Mouse (Mus musculus) cortical plate, adult 2 months (tissue): ENCODE data around the gene Myoc. TPM values are rescaled to one million over a fixed set of nuclear protein-coding genes. Genes with fewer than 3 reads are reported as not detected.
"Not testable (repeated sequence)": the region's sequence is repeated elsewhere in the genome, so short reads cannot be mapped to it uniquely, and the experiment has no call there.

Experiments
- H3K27ac ChIP-seq: fragments of 200-500 bp; 2 replicates; pipeline ENCODE4 v1.5.1; 2012; ENCODE audit warnings: low read length, control low read depth, inconsistent platforms; ENCODE audit not compliant: insufficient read depth
- H3K4me1 ChIP-seq: fragments of 200-500 bp; 2 replicates; pipeline ENCODE4 v1.6.1; 2011; ENCODE audit warnings: low read length; ENCODE audit not compliant: control insufficient read depth, insufficient read depth
- H3K4me3 ChIP-seq: fragments of 200-500 bp; 2 replicates; pipeline ENCODE4 v1.5.1; 2011; ENCODE audit warnings: mild to moderate bottlenecking, low read length, control low read depth; ENCODE audit not compliant: insufficient read depth
- CTCF ChIP-seq: fragments of 200-500 bp; IDR thresholded peaks from 2 replicates; pipeline ENCODE4 v1.5.1; 2011; ENCODE audit warnings: mild to moderate bottlenecking, control low read depth, low read length; ENCODE audit not compliant: insufficient read depth; ENCODE audit errors: extremely low read depth
- POLR2A ChIP-seq: fragments of 200-500 bp; IDR thresholded peaks from 2 replicates; pipeline ENCODE4 v1.6.1; 2011; ENCODE audit warnings: mild to moderate bottlenecking, low read length, control low read depth; ENCODE audit not compliant: insufficient read depth; ENCODE audit errors: extremely low read depth
- polyA plus RNA-seq: library from polyadenylated mRNA; depleted of rRNA; stranded (reverse); fragments of >200 nt; gene quantifications from 2 replicates; pipeline ENCODE4 v1.2.3, GENCODE M21; 2012

Gene Myoc
- polyA plus RNA-seq, 1 experiment, result 21.2 TPM

- no peak for TF ChIP-seq POLR2A
- TF ChIP-seq CTCF, result no peak
- Histone ChIP-seq H3K27ac (no peak overlapping the region), H3K4me1 (no peaks in the 10 kb centered on the region), H3K4me3 (no peak overlapping the region)
These were observed 23.4 kb upstream of the Myoc start for GRCm38 (mm10) chr1:162615511-162615910.

DNA sequence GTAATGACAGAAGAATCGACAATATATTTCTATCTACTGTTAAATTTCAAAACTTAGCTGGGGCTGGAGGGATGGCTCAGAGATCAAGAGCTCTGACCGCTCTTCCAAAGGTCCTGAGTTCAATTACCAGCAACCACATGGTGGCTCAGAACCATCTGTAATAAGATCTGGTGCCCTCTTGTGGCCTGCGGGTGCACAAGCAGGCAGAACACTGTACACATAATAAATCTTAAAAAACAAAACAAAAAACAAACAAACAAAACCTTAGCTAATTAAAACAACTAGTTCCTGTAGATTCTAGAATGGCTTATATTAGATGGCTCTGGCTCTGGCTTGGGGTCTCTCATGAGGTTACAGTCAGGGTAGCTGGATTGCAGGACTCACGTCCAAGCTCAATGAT is 18.5 kb upstream of the Myoc start:
- no peak for TF ChIP-seq POLR2A
- TF ChIP-seq CTCF, result peak; percentile 19; the same call in 1 of the 2 replicates
- Histone ChIP-seq H3K4me3 (no peak overlapping the region), H3K4me1 (no peaks in the 10 kb centered on the region), H3K27ac (no peak overlapping the region)

DNA sequence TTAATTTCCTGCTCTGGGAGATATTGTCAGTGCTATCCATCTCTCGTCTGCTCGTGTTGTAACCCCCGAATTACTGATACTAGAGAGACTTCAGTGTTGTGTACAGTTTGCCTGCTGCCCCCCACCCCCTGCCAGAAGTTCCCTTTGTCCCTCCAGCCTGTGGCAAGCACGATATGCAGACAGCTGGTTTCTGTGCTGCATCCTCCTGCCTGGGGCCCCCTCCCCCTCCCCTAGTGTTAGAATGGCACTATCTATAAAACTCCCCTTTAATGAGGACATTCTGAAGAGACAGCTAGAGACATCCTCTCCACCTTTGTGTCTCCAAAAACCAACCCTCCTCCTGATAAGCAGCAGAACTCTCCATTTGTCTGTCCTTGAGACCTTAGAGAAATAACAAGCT is 15.1 kb upstream of the Myoc start:
- H3K4me1 ChIP-seq, result no peaks in the 10 kb centered on the region
- H3K4me3 ChIP-seq, result no peak overlapping the region
- TF ChIP-seq POLR2A (no peak), CTCF (no peak)
- H3K27ac ChIP-seq, result no peak overlapping the region

- no peaks in the 10 kb centered on the region for H3K4me1 ChIP-seq
- no peak for TF ChIP-seq CTCF
- no peak for TF ChIP-seq POLR2A
These were observed 13.7 kb upstream of the Myoc start for GRCm38 (mm10) chr1:162625229-162625628.

DNA sequence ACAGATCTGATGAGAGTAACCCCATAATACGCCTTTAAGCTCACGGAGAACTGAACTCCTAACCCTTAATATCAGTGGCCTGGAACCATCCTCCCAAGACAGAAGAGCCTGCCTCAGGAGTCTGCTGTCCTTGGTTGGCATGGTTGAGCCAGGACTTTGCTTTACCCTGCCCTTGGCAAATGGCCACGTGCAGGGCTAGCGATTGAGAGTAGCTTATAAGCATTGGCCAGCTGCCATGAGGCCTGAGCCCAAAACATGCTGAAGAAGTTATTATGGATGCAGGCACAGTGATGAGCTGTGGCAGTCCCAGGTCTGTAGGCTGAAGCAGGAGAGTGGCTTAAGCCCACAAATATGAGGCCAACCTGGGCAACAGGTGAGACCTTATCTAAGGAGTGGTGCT is 11.1 kb upstream of the Myoc start:
- not testable (repeated sequence) for H3K4me1 ChIP-seq, H3K4me3 ChIP-seq, H3K27ac ChIP-seq

More at GRCm38 (mm10) chr1:162625229-162625628, 13.7 kb upstream of the Myoc start:
- no peak overlapping the region for H3K27ac ChIP-seq
- no peak overlapping the region for H3K4me3 ChIP-seq

- not testable (repeated sequence) for H3K4me3 ChIP-seq, H3K27ac ChIP-seq, H3K4me1 ChIP-seq
These were observed 10.6 kb upstream of the Myoc start for GRCm38 (mm10) chr1:162628326-162628725.

DNA sequence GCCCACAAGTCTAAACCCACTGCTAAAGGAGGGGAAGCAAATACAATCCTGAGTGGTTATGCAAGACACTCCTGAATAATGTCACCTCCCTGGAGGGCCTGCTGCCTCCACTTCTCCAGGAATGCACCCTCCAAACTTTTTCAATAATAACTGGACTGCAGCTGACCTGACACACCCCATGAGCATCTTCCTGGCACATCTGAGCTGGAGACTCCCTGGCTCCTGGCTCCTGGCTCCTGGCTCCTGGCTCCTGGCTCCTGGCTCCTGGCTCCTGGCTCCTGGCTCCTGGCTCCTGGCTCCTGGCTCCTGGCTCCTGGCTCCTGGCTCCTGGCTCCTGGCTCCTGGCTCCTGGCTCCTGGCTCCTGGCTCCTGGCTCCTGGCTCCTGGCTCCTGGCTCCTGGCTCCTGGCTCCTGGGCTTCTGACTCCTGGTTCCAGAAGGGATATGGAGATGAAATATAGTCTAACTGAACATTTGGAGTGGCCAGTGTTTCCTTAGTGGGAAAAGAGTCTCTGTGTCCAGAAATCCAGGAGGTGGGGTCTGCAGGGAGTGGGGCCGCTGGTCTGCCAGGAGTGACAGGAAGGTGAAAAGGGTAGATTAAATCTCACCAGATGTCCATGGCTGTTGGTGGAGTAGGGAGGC is 3.5 kb upstream of the Myoc start:
- not testable (repeated sequence) for H3K4me1 ChIP-seq, H3K27ac ChIP-seq, H3K4me3 ChIP-seq

- H3K4me3 ChIP-seq, result no peak overlapping the region
- no peaks in the 10 kb centered on the region for H3K4me1 ChIP-seq
- H3K27ac ChIP-seq, result no peak overlapping the region
- TF ChIP-seq POLR2A, result no peak
- TF ChIP-seq CTCF, result no peak
These were observed 2.4 kb upstream of the Myoc start for GRCm38 (mm10) chr1:162636516-162636915.

- TF ChIP-seq CTCF (no peak), POLR2A (no peak)
- H3K4me3 ChIP-seq, result no peak overlapping the region
- no peaks in the 10 kb centered on the region for H3K4me1 ChIP-seq
These were observed 420 bp upstream of the Myoc start for GRCm38 (mm10) chr1:162638535-162638934.

DNA sequence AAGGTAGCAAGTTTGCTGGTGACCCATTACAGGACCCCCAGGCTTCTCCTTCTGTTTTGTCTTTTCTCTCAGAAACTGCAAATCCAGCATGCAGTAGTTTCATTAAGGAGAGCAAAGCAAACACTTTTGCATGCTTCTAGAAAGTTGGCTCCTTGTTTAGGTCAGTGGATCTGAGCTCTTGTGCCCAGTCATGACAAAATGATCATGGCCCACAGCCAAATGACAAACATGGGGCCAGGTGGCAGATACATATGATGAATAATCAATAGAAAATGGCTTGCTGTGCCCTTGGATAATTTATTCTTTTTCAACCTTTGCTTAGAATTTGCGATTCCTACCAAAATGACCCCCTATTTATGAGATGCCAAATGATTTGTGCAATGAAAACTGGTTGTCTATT is 906 bp downstream of the Myoc start:
- H3K4me1 ChIP-seq, result no peaks in the 10 kb centered on the region
- TF ChIP-seq POLR2A (no peak), CTCF (no peak)
- H3K4me3 ChIP-seq, result no peak overlapping the region
- no peak overlapping the region for H3K27ac ChIP-seq

More at GRCm38 (mm10) chr1:162638535-162638934, 420 bp upstream of the Myoc start:
- H3K27ac ChIP-seq, result no peak overlapping the region

DNA sequence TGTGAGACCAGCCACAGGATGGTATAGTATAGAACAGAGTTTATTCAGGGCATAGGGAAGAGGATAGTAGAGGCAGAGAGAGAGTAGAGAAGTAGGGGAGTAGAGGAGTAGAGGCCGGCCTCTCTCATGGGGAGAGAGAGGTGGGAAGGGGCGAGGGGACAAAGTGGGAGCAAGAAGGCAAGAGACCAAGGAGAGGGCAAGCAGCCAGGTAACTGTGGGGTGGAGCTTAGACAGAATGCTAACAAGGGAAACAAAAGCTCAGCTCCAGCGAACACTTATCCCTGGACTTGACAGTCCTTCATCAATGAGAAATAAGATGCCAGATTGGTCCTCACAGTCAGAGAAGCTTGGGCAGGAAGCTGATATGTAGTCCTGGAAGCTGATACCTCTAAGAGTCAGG is 3.6 kb downstream of the Myoc start:
- no peaks in the 10 kb centered on the region for H3K4me1 ChIP-seq
- H3K27ac ChIP-seq, result no peak overlapping the region
- H3K4me3 ChIP-seq, result no peak overlapping the region
- no peak for TF ChIP-seq CTCF
- no peak for TF ChIP-seq POLR2A
